Mouse (Mus musculus) thymus, postnatal 4 days (tissue): ENCODE results near the gene Ppm1k.
"Not testable (repeated sequence)": the region's sequence is repeated elsewhere in the genome, so short reads cannot be mapped to it uniquely, and the experiment has no call there.

Experiments used
- DNase-seq: peaks from one replicate; pipeline ENCODE4 v3.0.0; 2021

The Ppm1k gene

GRCm38 (mm10) chr6:57535386-57535936 lies at the start of gene Ppm1k:
Gene Ppm1k (minus strand): TSS chr6:57535468.
- DNase-seq: peak; percentile 93

GRCm38 (mm10) chr6:57582356-57582755 lies 47.1 kb upstream of the Ppm1k start:
- no peak for DNase-seq

- DNase-seq: no peak
These were observed 46.3 kb upstream of the Ppm1k start for GRCm38 (mm10) chr6:57581595-57581994.

- peak; percentile 84 for DNase-seq
These were observed 45.7 kb upstream of the Ppm1k start, which contains the start of gene Herc6 for GRCm38 (mm10) chr6:57580881-57581548. Gene Herc6 (plus strand): TSS chr6:57581000.

GRCm38 (mm10) chr6:57571587-57571986 lies 36.3 kb upstream of the Ppm1k start:
- DNase-seq: no peak

- DNase-seq: peak; percentile 45
These were observed 35.1 kb upstream of the Ppm1k start for GRCm38 (mm10) chr6:57570170-57570974.

GRCm38 (mm10) chr6:57567630-57568029 lies 32.4 kb upstream of the Ppm1k start:
- no peak for DNase-seq

- no peak for DNase-seq
These were observed 30.2 kb upstream of the Ppm1k start for GRCm38 (mm10) chr6:57565452-57565851.

- DNase-seq: no peak
These were observed 28.2 kb upstream of the Ppm1k start for GRCm38 (mm10) chr6:57563454-57563853.

GRCm38 (mm10) chr6:57557796-57558317 lies 22.6 kb upstream of the Ppm1k start:
- DNase-seq: no peak

- no peak for DNase-seq
These were observed 16.0 kb upstream of the Ppm1k start for GRCm38 (mm10) chr6:57551211-57551796.

- DNase-seq: no peak
These were observed 9.6 kb upstream of the Ppm1k start for GRCm38 (mm10) chr6:57544866-57545265.

- DNase-seq: not testable (repeated sequence)
These were observed 8.3 kb upstream of the Ppm1k start for GRCm38 (mm10) chr6:57543591-57543990.

GRCm38 (mm10) chr6:57541737-57542335 lies 6.6 kb upstream of the Ppm1k start:
- no peak for DNase-seq

- DNase-seq: no peak
These were observed 5.8 kb upstream of the Ppm1k start for GRCm38 (mm10) chr6:57540950-57541498.

GRCm38 (mm10) chr6:57537887-57538286 lies 2.6 kb upstream of the Ppm1k start:
- DNase-seq: no peak

GRCm38 (mm10) chr6:57535971-57536669 lies 852 bp upstream of the Ppm1k start:
- DNase-seq: peak; percentile 40

- DNase-seq: peak; percentile 64
These were observed 519 bp downstream of the Ppm1k start for GRCm38 (mm10) chr6:57534611-57535286.

GRCm38 (mm10) chr6:57534231-57534610 lies 1.0 kb downstream of the Ppm1k start:
- peak; percentile 50 for DNase-seq

- DNase-seq: no peak
These were observed 1.9 kb downstream of the Ppm1k start for GRCm38 (mm10) chr6:57533410-57533809.

- no peak for DNase-seq
These were observed 3.2 kb downstream of the Ppm1k start for GRCm38 (mm10) chr6:57532022-57532421.
